ENCODE assay signal across 21 mouse cellular contexts in genomic region chr2:106384842-106385241, GRCm38 (mm10).
DNase-seq lines count a peak whose midpoint lies in the region; ATAC-seq and TF ChIP-seq lines count a peak whose summit lies in the region.
"Had no signal": no experiment of that assay in that cellular context is flagged by ENCODE, and none has a peak within 500 bp of the region (broad histone marks: within the 10 kb centered on the region; RNA-seq: fewer than 3 reads in every experiment).

No protein-coding gene starts in this region.

- no peaks in the 10 kb centered on the region for H3K4me1 ChIP-seq in hindbrain, postnatal 0 days (ENCODE audit: insufficient read depth, low read length)
- H3K4me1 ChIP-seq in hindbrain, embryonic 12.5 days: no peaks in the 10 kb centered on the region
- peaks cover 12% of the 10 kb centered on the region for H3K4me1 ChIP-seq in cerebellum, adult 2 months (ENCODE audit: control insufficient read depth, insufficient read depth, low read length)
- H3K4me1 ChIP-seq: liver, embryonic 13.5 days; midbrain, embryonic 10.5 days had no signal

- no peak overlapping the region for H3K27ac ChIP-seq in hindbrain, postnatal 0 days
- no peak overlapping the region for H3K27ac ChIP-seq in hindbrain, embryonic 12.5 days
- H3K27ac ChIP-seq in cerebellum, adult 2 months (ENCODE audit: insufficient read depth, low read length): no peak overlapping the region
- H3K27ac ChIP-seq: limb, embryonic 13.5 days; liver, embryonic 13.5 days; macrophage; midbrain, embryonic 10.5 days had no signal

- H3K9ac ChIP-seq in hindbrain, postnatal 0 days (replicated peaks; ENCODE audit: low read length): no peak overlapping the region
- H3K9ac ChIP-seq in hindbrain, embryonic 12.5 days: no peak overlapping the region
- H3K9ac ChIP-seq: limb, embryonic 13.5 days; liver, embryonic 13.5 days; lung, embryonic 14.5 days had no signal

- no peak for TF ChIP-seq POLR2A in cerebellum, adult 2 months (IDR thresholded peaks at IDR 0.05; ENCODE audit: borderline replicate concordance, insufficient read depth, low read length)

- intact Hi-C loops in heart, postnatal 36 days (cut with DNase I): no loop called here

- H3K36me3 ChIP-seq in hindbrain, postnatal 0 days (ENCODE audit: insufficient read depth, low read length): no peaks in the 10 kb centered on the region
- no peaks in the 10 kb centered on the region for H3K36me3 ChIP-seq in hindbrain, embryonic 12.5 days
- H3K36me3 ChIP-seq: limb, embryonic 13.5 days; liver, embryonic 13.5 days; midbrain, embryonic 10.5 days had no signal

- no peak for TF ChIP-seq CTCF in hindbrain, postnatal 0 days (IDR thresholded peaks at IDR 0.05; ENCODE audit: low read depth)
- TF ChIP-seq CTCF in cerebellum, adult 2 months (IDR thresholded peaks at IDR 0.05; ENCODE audit: borderline replicate concordance, insufficient read depth, low read depth, low read length): no peak

- H3K4me3 ChIP-seq in hindbrain, postnatal 0 days (ENCODE audit: low read length): no peak overlapping the region
- H3K4me3 ChIP-seq in hindbrain, embryonic 12.5 days: no peak overlapping the region
- H3K4me3 ChIP-seq in cerebellum, adult 2 months (replicated peaks; ENCODE audit: insufficient read depth, low read depth, low read length): no peak overlapping the region
- H3K4me3 ChIP-seq: limb, embryonic 13.5 days; liver, embryonic 13.5 days; midbrain, embryonic 10.5 days had no signal

- no peak overlapping the region for H3K4me2 ChIP-seq in hindbrain, postnatal 0 days (ENCODE audit: low read depth, low read length)
- H3K4me2 ChIP-seq in hindbrain, embryonic 12.5 days (replicated peaks): no peak overlapping the region
- H3K4me2 ChIP-seq: limb, embryonic 13.5 days; liver, embryonic 13.5 days; lung, embryonic 14.5 days had no signal

- WGBS in hindbrain, postnatal 0 days: 57% methylated on average over 3 of the region's 3 CpGs
- 77% methylated on average over 3 of the region's 3 CpGs for WGBS in hindbrain, embryonic 12.5 days
- 14% methylated on average over 3 of the region's 3 CpGs for WGBS in cerebellum, adult 2 months

- no peaks in the 10 kb centered on the region for H3K9me3 ChIP-seq in hindbrain, postnatal 0 days (ENCODE audit: low read length)
- no peaks in the 10 kb centered on the region for H3K9me3 ChIP-seq in hindbrain, embryonic 12.5 days (replicated peaks)
- H3K9me3 ChIP-seq: limb, embryonic 13.5 days; liver, embryonic 13.5 days; midbrain, embryonic 10.5 days had no signal

- peak; percentile 19 for DNase-seq in hindbrain, postnatal 0 days (ENCODE audit: low spot score)
- DNase-seq in cerebellum, adult 2 months: peak; percentile 46 to 77
- peak; percentile 51 to 52 for DNase-seq in cerebellum, postnatal 36 days
- no peak for DNase-seq in spleen, adult 12 weeks (ENCODE audit: low spot score)
- no peak for DNase-seq in ovary, postnatal 14 days (ENCODE audit: low spot score)
- DNase-seq in heart, postnatal 36 days: no peak
- DNase-seq: gastrocnemius, postnatal 10 days; heart, adult 18-20 months; heart, postnatal 4 days; kidney, adult 18-20 months; kidney, postnatal 10 days; liver, embryonic 13.5 days; lung, embryonic 14.5 days; right cerebral cortex, postnatal 4 days; thymus, postnatal 25 days had no signal

- H3K27me3 ChIP-seq in hindbrain, postnatal 0 days (ENCODE audit: insufficient read depth, low read length): no peaks in the 10 kb centered on the region
- peaks cover 2% of the 10 kb centered on the region; the same call in 1 of the 2 replicates for H3K27me3 ChIP-seq in hindbrain, embryonic 12.5 days
- H3K27me3 ChIP-seq in cerebellum, adult 2 months (ENCODE audit: control insufficient read depth, insufficient read depth, low read length): no peaks in the 10 kb centered on the region
- H3K27me3 ChIP-seq: limb, embryonic 13.5 days; liver, embryonic 13.5 days had no signal

- ATAC-seq in hindbrain, postnatal 0 days: no peak
- ATAC-seq in hindbrain, embryonic 12.5 days (ENCODE audit: low FRiP score): no peak
- peak; percentile 84 for ATAC-seq in cerebellum, adult (ENCODE audit: insufficient number of reproducible peaks, low FRiP score, low TSS enrichment)
- ATAC-seq: hindbrain, embryonic 16.5 days had no signal

Comparison
In these comparisons a context has a peak if more than half of its experiments do, and no peak if none do; other contexts are left out.
1. DNase-seq: peak in hindbrain, postnatal 0 days (single experiment), cerebellum, adult 2 months (2 of 2) and cerebellum, postnatal 36 days (2 of 2); none in spleen, adult 12 weeks (single experiment), ovary, postnatal 14 days (single experiment) and heart, postnatal 36 days (0 of 2).